Mouse (Mus musculus): ENCODE results near the gene Trpm3.

DNA sequence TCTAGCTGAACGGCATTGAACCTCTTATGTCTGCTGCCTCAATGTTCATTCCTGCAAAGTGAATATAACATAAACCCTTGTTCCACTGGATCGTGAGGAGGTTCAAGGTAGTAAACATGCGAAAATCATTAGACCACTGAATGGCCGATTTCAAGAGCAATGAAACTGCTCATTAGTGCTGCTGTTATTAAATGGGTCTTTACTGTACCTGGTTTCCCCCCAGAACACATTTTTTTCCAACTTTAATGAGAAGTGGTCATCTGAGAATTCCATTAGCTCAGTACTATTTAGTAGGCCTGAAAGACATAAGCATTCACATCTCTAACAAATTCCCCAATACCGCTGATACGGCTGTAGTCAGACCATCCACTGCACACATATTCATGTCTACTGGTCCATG is 543.4 kb downstream of the Trpm3 start:
- no peak for TF ChIP-seq CTCF (IDR thresholded peaks at IDR 0.05; ENCODE audit: low read depth, low read length)
- TF ChIP-seq POLR2A (IDR thresholded peaks at IDR 0.05; ENCODE audit: insufficient read depth, low read length), result no peak
- no peak for TF ChIP-seq EP300 (IDR thresholded peaks at IDR 0.05; ENCODE audit: insufficient read depth, low read depth, low read length)
